Mouse (Mus musculus) forebrain, postnatal 0 days (tissue): ENCODE measurements around the gene Eif2ak4. TPM values are rescaled to one million over a fixed set of nuclear protein-coding genes. Genes with fewer than 3 reads are reported as not detected.

Experiments
- ATAC-seq: fragments of 200-750 bp; cut with Nextera tagmentation; 2 replicates; pipeline ENCODE4 v1.8.0; 2017; ENCODE audit warnings: mild to moderate bottlenecking, moderate library complexity
- DNase-seq: peaks from one replicate; pipeline ENCODE4 v3.0.0-alpha.2; 2015
- H3K27ac ChIP-seq: fragments of 300-500 bp; sonication (generic); 2 replicates; pipeline ENCODE4 v1.5.1; 2014; ENCODE audit warnings: low read depth, mild to moderate bottlenecking, antibody characterized with exemption, low read length, moderate library complexity, mixed read lengths
- H3K27me3 ChIP-seq: fragments of 300-500 bp; sonication (generic); 2 replicates; pipeline ENCODE4 v1.6.1; 2014; ENCODE audit warnings: mild to moderate bottlenecking, low read length, mixed read lengths; ENCODE audit not compliant: insufficient read depth
- H3K36me3 ChIP-seq: fragments of 300-500 bp; sonication (generic); 2 replicates; pipeline ENCODE4 v1.6.1; 2014; ENCODE audit warnings: mild to moderate bottlenecking, moderate library complexity; ENCODE audit not compliant: insufficient read depth
- H3K4me1 ChIP-seq: fragments of 300-500 bp; sonication (generic); 2 replicates; pipeline ENCODE4 v1.6.1; 2014; ENCODE audit warnings: antibody characterized with exemption; ENCODE audit not compliant: insufficient read depth
- H3K4me2 ChIP-seq: fragments of 300-500 bp; sonication (generic); 2 replicates; pipeline ENCODE4 v1.6.1; 2014; ENCODE audit warnings: low read depth, mild to moderate bottlenecking, moderate library complexity
- H3K4me3 ChIP-seq: fragments of 300-500 bp; sonication (generic); 2 replicates; pipeline ENCODE4 v1.5.1; 2014; ENCODE audit warnings: low read depth, low read length, mixed read lengths
- H3K9ac ChIP-seq: fragments of 300-500 bp; sonication (generic); 2 replicates; pipeline ENCODE4 v1.6.1; 2014; ENCODE audit warnings: mild to moderate bottlenecking
- H3K9me3 ChIP-seq: fragments of 300-500 bp; sonication (generic); 2 replicates; pipeline ENCODE4 v1.6.1; 2016; ENCODE audit warnings: low read length
- CTCF ChIP-seq: sonication (generic); IDR thresholded peaks from 2 replicates; pipeline ENCODE4 v1.5.1; 2016; ENCODE audit warnings: antibody characterized with exemption, control low read depth, low read depth
- WGBS: fragments of 180-500 bp; shearing (Covaris S2); extraction: QIAGEN DNeasy Blood & Tissue Kit; methylation state at CpG from one replicate; pipeline ENCODE4 v1.1.7; 2014; 5-methylcytosine and 5-hydroxymethylcytosine counted together
- polyA plus RNA-seq: library from polyadenylated mRNA; unstranded; fragments of >200 nt; fragmentation: Nextera tagmentation; extraction: Ambion mirVana; gene quantifications from 2 replicates; pipeline ENCODE4 v1.2.1, GENCODE M21; 2015
- total RNA-seq: library from RNA; depleted of rRNA; stranded (reverse); fragments of >200 nt; gene quantifications from 2 replicates; pipeline ENCODE4 v1.2.3, GENCODE M21; 2014

Eif2ak4 gene
- total and polyA plus RNA-seq, 2 experiments from 2014 or later, result 6.2 to 16.4 TPM

GRCm38 (mm10) chr2:118507126-118507525 lies 118.7 kb downstream of the Eif2ak4 start:
- Histone ChIP-seq H3K27ac (no peak overlapping the region), H3K27me3 (no peaks in the 10 kb centered on the region), H3K36me3 (no peaks in the 10 kb centered on the region), H3K4me1 (no peaks in the 10 kb centered on the region), H3K9ac (no peak overlapping the region), H3K4me2 (no peak overlapping the region), H3K4me3 (no peak overlapping the region), H3K9me3 (no peaks in the 10 kb centered on the region)
- no peak for TF ChIP-seq CTCF
- DNase-seq (no peak), ATAC-seq (no peak)
- WGBS, result 81% methylated on average over 7 of the region's 7 CpGs

GRCm38 (mm10) chr2:118509688-118510446 lies 121.4 kb downstream of the Eif2ak4 start:
- Histone ChIP-seq H3K27me3 (no peaks in the 10 kb centered on the region), H3K27ac (no peak overlapping the region), H3K9ac (no peak overlapping the region), H3K4me1 (no peaks in the 10 kb centered on the region), H3K4me3 (no peak overlapping the region), H3K36me3 (no peaks in the 10 kb centered on the region), H3K4me2 (no peak overlapping the region), H3K9me3 (no peaks in the 10 kb centered on the region)
- 41% methylated on average over 8 of the region's 8 CpGs for WGBS
- DNase-seq, result no peak
- no peak for ATAC-seq
- TF ChIP-seq CTCF, result no peak

- peak; percentile 95 for ATAC-seq
- H3K4me2 ChIP-seq, result no peak overlapping the region
- H3K9ac ChIP-seq, result no peak overlapping the region
- H3K4me3 ChIP-seq, result no peak overlapping the region
- peak; percentile 82 for DNase-seq
- no peaks in the 10 kb centered on the region for H3K4me1 ChIP-seq
- WGBS, result 32% methylated on average over 29 of the region's 29 CpGs
- H3K27me3 ChIP-seq, result no peaks in the 10 kb centered on the region
- no peak for TF ChIP-seq CTCF
- no peak overlapping the region for H3K27ac ChIP-seq
- H3K36me3 ChIP-seq, result no peaks in the 10 kb centered on the region
- H3K9me3 ChIP-seq, result no peaks in the 10 kb centered on the region
Measured at GRCm38 (mm10) chr2:118510447-118511310, 122.3 kb downstream of the Eif2ak4 start.

DNA sequence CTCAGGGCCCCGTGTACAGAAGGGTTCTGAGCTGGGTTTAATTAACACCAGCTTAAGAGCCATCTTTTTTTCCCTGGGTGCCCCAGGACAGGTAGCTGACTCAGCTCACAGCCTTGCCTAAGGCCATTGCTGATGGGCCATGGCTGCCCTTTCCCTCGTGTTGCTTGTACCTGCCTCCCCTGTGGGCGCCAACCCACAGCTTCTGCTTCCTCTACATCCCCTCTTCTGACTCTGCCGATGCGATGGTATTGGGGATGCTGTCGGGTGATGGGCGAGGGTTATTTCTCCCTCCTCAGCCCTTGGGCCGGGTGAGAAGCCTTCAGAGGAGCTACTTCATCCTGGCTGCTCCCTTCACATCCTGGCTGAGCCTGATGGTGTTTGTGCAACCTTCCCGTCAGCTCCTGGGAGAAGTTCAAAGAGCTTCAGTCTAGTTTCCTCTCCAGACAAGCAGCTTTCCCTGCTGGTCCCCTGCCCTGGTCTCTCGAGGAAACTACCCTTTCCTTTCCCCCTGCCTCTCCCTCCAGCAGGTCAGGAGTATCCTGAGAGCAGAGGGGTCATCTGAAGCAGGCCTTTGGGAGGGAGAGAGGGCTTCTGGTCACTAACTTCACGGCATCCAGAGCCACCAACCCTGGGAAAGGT lies 123.5 kb downstream of the Eif2ak4 start:
- no peaks in the 10 kb centered on the region for H3K36me3 ChIP-seq
- no peak overlapping the region for H3K9ac ChIP-seq
- 67% methylated on average over 11 of the region's 11 CpGs for WGBS
- no peaks in the 10 kb centered on the region for H3K4me1 ChIP-seq
- no peak overlapping the region for H3K4me3 ChIP-seq
- no peak for TF ChIP-seq CTCF
- ATAC-seq (no peak), DNase-seq (no peak)
- no peaks in the 10 kb centered on the region for H3K9me3 ChIP-seq
- H3K27me3 ChIP-seq, result no peaks in the 10 kb centered on the region
- no peak overlapping the region for H3K4me2 ChIP-seq
- H3K27ac ChIP-seq, result no peak overlapping the region

DNA sequence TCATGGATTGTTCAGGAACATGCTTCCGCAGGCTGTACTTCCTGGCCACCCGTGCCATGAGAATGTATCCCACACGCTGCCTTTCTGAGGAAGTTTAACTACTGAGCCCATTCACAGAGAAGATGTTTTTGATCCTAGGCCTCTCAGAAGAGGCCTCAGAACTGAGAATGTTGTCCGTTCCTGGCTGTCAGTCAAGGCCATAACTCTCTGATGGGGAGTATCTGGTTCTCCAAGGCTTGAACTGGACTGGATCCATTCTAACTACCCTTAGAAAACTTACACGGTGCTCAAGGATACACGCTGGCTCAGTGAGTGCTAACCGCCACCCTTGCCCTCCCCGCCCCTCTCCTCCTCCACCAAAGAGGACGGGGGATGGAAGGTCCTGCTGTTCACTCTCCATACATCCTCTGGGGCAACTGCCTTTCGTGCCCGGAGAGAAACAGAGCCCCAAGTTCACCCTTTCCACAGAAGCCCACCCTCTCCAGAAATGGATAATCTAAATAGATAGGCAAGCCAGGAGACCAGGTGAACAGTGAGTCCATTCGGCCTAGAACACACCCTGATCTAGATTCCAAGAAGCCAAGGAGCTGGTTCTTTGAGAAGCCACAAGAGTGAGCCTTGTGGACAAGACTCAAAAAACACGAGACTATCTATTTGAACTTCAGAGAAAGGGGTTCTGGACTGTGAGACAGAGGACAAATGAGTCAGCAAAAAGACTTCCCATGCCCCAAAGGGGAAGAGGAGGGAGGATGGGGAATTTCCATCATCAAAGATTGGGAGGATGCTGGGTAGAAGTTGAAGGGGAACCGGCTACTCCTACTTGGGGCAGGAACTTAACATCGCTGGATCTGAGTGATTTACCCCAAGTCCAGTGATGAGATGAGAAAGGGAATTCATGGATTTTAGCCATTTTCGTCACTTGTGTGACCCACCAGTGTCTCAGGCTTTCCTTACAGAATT lies 124.3 kb downstream of the Eif2ak4 start:
- no peak for TF ChIP-seq CTCF
- H3K9ac ChIP-seq, result no peak overlapping the region
- H3K4me3 ChIP-seq, result no peak overlapping the region
- no peaks in the 10 kb centered on the region for H3K36me3 ChIP-seq
- H3K9me3 ChIP-seq, result no peaks in the 10 kb centered on the region
- WGBS, result 85% methylated on average over 16 of the region's 16 CpGs
- ATAC-seq (no peak), DNase-seq (no peak)
- no peak overlapping the region for H3K27ac ChIP-seq
- no peak overlapping the region for H3K4me2 ChIP-seq
- no peaks in the 10 kb centered on the region for H3K4me1 ChIP-seq
- H3K27me3 ChIP-seq, result no peaks in the 10 kb centered on the region
